Mouse (Mus musculus): ENCODE results near the gene Phf21b.
"Not testable (repeated sequence)": the region's sequence is repeated elsewhere in the genome, so short reads cannot be mapped to it uniquely, and the experiment has no call there.

Phf21b gene

DNA sequence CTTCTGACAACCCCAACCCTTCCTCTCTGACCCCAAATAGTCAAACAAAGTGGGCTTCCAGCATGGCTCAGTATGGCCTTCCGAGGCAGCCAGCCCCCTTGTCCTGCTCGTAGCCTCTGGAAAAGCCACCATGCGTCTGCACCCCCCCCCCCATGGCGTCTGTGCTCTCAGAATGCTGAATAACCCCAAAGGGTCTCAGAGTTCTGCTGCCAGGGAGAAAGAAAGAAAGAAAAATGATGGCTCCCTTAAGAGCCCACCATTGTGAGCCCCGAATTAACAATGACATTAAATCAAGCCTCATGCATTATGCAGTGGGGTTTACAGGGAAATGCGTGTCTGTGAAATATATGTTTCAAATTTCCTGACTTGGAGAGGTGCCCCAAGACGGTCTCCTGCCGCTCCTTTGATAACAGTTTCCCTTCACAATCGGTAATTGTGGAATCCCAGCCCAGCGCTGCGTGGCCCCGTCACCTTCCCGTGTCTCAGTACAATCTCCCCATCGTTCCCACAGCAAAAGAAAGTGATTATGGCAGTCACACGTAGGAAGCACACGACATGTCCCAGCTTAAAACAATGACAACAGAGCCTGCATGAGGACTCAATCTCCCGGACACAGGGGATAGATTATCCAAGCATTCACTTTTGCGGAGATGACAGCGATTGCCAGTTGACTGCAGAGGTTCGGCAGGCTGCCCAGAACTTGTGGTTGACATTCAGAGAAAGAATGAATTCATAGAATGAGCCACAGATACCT, 80.3 kb downstream of the Phf21b start:
- no peak for DNase-seq (ENCODE audit: low spot score)

DNA sequence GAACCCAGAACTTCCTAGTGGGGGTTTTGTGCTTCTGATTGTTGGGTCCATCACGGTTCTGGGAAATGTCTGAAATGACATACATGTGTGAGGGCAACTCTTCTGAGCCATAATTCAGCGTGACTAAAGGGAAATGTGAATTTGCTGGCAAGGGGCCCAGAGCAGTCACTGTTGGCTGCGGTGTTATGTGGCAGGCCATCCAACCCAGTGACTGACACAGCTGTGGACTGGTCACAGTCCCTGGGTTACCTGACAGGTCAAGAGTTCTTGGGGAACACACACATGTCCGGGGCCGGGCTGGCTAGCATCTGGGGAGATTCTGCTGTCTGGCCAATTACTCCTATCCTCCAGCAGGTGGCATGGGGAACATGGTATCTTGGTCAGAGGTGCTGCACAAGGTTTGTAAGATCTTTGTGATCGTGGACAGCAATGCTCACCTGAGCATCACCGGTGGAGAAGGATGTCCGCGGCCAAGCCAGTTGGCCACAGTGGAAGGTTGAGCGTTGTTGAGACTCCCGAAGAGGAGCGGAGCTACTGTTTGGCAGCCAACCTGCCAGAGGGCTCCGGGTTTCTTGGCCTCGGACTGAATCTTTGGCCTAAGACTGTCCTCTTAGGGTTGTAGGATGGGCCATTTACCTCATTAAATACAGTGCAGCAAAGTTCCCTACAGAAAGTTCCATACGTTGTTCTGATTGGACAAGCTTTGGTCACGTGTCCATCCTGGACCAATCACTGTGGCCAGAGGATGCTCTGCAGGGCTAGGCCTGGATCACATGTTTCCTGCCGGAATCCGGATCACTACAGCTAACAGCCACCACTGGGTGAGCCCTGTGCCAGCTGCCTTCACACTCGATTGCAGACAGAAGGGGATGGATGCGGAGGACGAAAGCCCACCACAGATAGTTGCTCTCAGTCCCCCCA, 83.4 kb downstream of the Phf21b start:
- no peak for DNase-seq (ENCODE audit: low spot score)

DNA sequence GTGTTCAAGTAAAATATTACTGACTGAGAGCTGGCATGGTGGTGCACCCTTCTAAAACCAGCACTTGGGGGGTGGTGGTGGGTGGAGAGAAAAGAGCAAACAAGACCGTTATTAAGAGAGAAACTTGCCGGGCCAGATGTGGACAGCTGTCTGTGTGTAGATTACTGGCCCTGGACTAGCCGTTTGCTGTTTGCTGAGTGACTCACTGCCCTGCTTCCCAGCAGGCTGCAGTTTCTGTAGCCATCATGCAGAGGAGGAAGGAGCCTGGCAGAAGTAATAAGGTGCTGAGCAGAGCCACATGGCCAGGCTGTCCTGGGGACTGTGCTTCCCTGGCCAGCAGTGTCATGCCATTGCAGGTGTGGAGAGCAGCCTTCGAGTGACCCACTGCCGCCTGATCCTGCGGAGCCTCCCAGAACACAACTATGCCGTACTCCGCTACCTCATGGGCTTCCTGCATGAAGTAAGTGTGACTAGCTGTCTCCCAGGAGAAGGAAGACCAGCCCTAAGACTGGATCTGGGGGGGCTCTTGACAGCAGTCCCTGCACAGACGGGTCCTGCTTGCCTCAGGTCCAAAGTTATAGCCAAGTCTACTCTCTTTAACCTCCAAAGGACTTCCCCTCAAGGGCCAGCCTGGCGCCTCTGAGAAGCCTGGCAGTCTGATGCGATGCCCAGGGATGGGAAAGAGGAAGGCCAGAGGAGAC, 86.1 kb downstream of the Phf21b start:
- DNase-seq (ENCODE audit: low spot score) = no peak

DNA sequence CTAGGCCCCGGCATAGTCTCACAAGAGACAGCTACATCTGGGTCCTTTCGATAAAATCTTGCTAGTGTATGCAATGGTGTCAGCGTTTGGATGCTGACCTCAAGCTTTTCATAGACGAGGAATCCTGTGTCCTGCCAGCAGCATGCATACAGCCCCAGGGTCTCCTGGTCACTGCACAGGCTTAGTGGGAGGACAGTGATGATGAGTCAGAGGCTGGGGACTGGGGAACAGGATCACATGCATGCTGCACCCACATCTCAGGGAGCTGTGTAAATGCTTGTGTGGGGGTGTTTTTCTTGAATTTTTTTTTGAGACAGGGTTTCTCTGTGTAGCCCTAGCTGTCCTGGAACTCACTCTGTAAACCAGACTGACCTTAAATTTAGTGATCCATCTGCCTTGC, 87.3 kb downstream of the Phf21b start:
- not testable (repeated sequence) for DNase-seq (ENCODE audit: low spot score)

DNA sequence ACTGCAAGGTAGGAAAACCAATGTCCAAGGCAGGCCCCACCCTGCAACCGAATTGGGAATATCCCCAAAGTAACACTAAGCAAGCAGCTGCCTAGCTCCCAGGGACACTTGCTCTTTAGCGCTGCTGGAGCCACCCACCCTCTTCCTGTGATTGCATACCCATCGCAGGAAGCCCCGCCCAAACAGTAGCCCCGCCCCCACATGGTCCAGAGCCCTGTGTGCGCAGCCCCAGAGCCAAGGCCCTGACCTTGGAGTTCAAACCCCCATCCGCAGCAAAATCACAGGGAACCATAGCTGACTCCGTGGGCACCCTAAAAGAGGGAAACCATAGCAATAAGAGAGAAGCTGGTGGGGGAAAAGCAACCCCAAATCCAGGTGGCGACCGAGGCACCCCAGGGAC, 89.2 kb downstream of the Phf21b start:
- DNase-seq (ENCODE audit: low spot score) = no peak

DNA sequence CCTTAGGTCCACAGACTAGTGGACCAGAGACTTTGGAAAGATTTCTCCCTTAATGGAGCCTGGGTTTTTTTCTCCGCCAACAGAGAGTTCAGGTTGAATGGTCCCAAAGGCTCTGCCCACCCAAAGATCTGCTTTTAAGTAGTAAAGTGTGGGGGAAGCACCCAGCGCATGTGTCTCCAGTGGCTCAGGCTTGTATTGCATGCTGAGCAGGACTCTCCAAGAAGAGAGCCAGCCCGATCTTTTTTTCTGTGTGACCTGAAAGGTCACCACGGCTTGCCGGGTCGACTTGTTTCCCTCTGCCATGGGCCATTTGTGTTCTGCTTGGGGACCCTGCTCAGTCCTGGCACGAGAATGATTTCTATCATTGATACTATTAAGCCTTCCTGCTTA, 92.4 kb downstream of the Phf21b start:
- no peak for DNase-seq (ENCODE audit: low spot score)

DNA sequence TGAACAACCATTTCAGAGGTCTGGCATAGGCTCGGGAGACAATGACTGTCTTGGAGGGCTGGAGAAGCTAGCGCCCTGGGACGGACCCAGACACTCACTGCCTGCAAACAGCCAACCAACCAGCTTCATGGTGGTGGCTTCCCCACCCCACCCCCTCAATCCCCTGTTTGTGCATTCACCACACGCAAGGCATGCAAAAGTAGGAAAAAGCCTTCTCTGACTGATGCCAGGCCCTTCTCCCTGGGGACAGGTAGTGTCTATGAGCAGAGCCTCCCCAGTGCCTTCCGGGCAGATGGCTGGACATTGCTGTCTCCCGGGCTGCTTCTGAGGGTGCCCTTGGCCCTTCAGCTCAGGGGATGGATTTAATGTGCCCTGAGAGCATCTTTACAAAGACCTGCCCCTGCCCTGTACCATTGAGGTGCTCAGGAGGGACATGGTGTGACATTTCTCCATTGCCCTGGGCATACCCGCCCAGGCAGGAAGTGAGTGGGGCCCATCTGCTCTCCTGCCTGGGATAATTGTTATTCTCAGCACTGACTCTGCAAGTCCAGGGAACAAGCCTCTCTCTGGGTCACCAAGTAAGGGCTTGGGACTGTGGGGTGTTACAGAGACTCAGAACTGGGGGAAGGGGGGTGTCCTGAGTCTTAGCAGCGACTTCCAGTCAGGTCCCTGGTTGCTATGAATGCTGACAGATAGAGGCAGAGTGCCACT, 93.0 kb downstream of the Phf21b start:
- DNase-seq (ENCODE audit: low spot score) = no peak

DNA sequence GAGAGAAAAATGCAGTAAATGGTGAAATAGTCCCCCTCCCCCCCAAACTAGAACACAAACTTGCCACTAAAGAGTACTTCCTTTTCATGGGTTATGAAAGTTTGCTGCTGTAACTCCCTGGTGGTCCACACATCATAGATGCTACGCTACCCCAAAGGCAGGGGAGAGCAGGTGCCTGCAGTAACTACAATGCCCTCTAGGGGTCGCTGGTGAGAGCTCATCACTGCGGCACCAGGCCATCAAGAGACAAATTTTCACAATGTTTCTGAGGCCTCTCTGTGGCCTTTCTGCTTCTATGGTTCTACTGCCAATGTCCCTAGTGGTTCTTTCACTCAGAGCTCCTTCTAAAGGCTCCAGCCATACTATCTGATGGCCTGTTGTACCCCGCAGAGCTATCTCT, 97.4 kb downstream of the Phf21b start:
- DNase-seq (ENCODE audit: low spot score) = no peak

DNA sequence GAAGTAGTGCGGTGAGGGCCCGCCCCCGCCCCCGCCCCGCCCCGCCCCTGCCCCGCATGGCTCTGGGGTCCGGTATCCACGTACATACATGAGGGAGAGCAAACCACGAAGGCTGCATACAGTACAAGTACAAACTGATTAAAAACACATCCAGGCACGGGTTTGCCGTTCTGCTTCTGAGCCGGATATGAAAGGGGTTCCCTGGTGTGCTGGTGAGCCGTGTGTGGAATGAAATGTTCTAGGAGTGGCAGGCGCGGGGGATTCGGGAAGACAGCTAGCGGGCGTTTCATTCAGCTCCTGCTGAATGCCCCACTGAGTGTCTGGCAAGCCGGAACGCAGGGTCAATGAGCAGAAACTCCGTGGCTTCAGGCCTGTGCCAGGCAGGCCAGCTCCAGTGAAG, 99.4 kb downstream of the Phf21b start:
- DNase-seq (ENCODE audit: low spot score) = no peak

DNA sequence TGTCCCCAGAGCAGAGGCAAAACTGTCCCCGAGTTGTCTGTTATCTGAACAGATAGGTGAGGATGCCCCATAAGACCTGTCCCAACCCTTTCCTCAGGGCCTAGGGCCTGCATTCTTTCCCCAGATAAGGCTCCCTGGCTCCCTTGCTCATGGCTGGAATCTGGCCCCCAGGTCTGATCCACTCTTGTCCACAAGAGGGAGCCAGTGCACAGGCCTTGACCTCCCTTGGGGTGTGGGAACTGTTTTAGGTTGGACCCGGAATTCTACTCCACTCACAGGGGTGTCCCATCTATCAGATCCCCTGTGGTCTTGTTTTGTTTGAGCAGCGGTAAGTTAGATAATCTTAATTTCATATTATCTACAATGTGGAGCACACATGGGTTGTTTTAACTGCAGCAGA, 100.9 kb downstream of the Phf21b start:
- peak; percentile 73 for DNase-seq (ENCODE audit: low spot score)

DNA sequence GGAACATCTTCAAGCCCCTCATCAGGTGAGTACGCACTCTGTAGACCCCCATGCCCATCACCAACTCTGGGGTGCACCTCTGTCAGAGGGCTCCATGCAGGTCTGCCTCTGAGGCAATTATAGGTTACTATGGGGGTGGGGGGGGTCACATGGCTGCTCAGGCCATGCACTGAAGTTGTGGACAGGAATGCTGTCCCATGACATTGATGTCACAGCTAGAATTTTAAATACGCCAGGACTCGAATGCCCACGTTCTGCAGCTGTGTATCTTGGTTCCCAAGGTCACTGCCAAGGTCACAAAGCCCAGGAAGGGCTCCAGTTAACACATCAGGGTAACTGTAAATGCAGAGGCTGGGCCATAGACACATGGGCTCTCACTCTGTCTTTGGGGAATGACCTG, 110.0 kb downstream of the Phf21b start:
- DNase-seq (ENCODE audit: low spot score) = no peak

DNA sequence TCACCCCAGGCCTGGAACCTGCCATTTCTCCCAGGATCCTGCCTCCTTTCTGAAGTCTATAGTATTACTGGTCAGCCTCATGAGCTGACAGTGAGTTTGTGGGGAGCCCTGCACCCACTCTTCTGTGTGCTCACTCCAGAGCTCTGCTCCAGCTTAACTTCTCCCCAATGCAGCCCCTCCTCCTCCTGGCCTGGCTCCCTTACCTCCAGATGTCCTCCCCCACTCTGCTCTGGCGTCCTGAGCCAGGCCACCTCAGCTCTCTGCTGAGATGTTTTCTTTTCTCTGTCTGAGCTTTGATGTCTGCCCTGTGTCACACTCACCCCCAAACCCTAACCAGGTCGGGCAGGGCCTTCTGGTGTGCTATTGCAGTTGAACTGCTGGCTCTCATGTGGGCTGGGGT, 111.5 kb downstream of the Phf21b start:
- DNase-seq (ENCODE audit: low spot score) = no peak

DNA sequence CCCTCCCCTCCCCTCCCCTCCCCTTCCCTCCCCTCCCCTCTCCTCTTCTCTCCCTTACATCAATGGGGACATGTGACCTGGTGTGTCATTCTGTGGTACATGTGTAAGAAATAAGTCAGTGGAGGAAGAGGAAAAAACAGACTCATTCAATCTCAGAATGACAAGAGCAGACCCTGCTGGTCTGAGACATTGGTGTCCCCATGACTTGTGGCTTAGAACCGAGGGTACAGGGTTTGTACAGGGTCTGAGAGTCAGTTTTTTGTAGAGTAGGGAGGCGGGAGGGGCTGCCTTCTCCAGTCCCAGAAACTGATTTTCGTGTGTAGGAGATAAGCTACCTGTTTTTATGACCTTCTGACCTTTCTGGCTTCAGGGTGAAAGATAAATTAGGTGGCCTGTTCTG, 112.5 kb downstream of the Phf21b start:
- DNase-seq (ENCODE audit: low spot score) = no peak

DNA sequence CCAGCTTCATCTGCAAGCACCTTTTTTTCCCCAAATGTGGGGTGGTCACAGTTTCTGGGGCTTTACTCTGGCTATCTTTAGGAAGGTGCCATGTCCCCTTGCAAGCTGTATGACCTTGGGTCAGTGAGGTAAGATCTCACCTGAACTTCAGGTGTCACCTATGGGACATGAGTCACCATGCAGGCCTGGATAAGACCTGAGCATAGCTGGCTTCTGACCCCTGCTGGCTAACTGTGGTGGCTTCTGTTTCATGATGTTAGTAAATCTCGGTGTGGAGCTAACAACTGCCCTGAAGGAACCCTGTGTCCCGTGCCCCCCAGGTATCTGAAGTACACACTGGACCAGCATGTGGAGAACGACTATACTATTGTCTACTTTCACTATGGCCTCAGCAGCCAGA, 114.3 kb downstream of the Phf21b start:
- DNase-seq (ENCODE audit: low spot score) = no peak

DNA sequence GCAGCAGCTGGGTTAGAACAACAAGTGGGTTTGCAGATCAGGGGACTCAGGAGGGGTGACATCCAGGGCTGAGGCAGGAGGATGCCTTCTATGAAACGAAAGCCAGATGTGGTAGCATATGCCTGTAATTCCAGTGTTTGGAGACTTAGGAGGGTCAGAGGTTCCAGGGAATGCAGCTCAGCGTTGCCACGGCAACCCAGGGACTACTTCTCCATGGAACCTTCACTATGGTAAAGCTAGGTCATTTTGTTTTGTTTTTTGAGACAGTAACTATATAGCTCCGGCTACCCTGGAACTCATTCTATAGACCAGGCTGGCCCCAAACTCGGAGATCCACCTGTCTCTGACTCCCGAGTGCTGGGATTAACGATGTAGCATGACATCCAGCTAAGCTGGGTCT, 117.6 kb downstream of the Phf21b start:
- no peak for DNase-seq (ENCODE audit: low spot score)

DNA sequence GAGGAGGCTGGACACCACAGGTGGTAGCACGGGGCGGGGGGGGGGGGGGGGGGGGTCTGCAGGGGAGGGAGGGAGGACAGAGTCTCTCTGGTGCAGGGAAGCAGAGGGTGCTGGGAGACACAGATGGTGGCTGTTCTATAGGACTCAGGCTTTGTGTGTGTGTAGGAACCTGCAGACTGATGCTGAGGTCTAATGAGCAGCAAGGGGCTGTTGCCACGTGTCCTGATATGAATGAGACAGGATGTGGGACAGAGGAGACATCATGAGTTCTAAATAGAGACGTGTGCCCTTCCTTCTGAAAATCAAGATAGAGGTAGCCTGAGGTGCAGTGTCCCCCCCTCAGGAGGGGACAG, 118.9 kb downstream of the Phf21b start:
- DNase-seq (ENCODE audit: low spot score) = no peak

DNA sequence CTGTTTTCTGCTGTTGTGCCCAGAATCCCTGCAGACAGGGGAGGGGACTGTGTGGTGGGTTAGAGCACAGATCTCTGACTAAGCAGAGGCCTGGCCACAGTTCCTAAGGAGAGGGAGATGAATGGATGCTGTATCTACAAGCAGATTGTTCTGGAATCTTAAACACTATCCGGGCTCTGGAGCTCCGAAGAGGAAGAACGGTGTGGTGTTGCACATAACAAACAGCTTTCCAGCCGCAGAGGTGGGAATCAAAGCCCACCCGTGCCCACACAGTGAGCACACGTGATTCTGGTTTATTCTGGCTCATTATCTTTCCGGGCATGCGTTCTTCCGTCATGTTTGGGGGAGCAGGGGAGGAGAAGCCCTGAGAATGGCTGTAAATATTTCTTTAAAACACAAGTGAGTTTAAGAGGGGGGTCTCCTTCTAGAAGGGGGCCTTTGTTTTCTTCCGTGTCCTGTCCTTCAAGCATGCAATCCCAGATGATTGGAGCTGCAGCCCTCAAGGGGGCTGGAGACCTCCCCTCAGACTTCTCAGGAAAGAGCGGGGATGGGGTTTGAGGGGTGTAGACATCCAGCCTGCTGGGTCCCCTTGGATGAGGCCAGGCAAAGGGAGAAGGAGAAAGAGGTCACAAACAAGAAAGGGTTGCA, 119.4 kb downstream of the Phf21b start:
- no peak for DNase-seq (ENCODE audit: low spot score)
